Mouse (Mus musculus) heart, postnatal 36 days (tissue): Measurements from ENCODE around the gene Dcn. TPM values are rescaled to one million over a fixed set of nuclear protein-coding genes. Genes with fewer than 3 reads are reported as not detected.

ENCODE experiments used
- DNase-seq, 2 experiments: peaks; one replicate each; pipeline ENCODE4 v3.0.0; 2021 to 2022
- intact Hi-C: fragments of 180-260 bp; cut with DNase I; formaldehyde crosslinking; loops from one replicate; pipeline ENCODE4 v1.15.1; 2025
- total RNA-seq, 2 experiments: library from RNA; stranded (reverse); gene quantifications; 2 replicates each; pipeline ENCODE4 v1.2.3; 2021

The Dcn gene
- total RNA-seq: 100 to 1,000 TPM; 425 to 437 TPM

DNA sequence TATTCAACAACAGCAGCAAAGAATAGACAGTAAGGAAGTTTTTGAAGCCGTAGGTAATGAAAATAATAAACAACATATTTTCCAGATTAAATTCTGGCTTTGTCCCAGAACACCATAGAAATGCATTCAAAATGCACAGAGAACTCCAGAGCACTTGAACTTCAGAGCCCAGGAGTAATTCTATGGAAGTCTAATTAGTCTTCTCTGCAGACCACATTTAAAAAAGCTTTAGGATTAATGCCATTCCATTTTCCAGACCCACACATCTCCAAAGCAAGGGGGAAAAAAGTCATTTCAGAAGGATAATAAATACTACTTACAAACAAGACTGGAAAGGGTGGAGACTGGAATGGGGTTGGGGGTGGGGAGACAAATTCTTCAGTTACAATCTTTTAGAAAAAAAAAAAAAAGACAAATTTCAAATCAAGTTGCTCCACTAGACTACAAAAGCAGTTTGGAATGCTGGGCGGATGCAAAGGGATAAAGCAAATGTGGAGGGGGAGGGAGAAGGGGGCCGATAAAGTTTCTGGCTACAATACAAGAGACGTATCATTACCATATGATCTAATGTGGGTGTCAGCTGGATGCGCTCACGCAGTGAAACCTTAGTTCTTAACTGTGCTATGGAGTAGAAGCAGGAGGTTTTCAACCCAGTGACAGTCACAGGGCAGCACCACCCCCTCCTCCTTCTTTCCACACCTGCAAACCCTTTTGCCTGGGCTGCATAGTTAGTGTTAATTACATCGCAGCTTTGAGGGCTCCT lies at the start of gene Dcn:
Gene Dcn (plus strand): TSS at position 606 of the 763 bp plus-strand sequence.
- intact Hi-C loops: loop anchor here (5.0 to 10.0 kb wide), 2 partner anchors 52 to 94 kb away; no protein-coding TSS in a partner anchor
- peak; percentile 35 to 50 for DNase-seq

DNA sequence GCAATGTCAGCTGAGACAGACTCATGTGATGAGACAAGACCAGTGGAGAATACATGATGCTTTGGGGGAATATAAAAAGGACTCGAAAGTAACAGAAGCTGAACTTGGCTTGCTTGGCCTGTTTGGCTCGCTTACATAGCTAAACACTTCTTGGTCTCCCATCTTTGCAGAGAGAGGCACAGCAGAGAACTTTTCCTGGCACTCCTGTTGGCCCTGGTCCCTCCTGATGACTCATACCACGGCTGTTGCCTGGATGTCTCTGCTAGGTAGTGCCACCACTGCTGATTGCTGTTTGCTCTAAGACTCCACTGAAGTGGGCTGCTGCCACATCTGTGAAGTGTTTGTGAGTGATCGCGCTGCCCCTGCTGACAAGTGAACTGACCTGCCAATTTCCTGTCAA lies 42.7 kb upstream of the Dcn start:
- intact Hi-C loops: no loop called here
- peak; percentile 47 to 48 for DNase-seq

DNA sequence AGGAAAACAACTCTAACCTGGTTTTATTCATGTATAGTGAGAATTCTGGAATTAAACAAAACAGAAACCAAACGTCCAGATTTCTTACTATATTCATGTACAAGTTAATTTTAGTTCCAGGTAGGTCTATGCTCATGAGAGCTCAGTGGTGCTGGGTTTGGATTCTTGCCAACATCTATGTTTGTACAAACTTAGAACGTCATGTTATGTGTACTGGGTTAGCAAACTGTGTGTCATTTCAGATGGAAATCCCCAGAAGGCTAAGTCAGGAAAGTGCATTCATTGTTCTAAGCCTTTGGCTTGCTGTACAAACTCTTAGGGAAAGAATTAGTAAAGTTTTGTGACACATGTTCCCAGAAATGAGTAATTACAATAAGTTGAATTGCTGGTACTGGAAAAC lies 37.1 kb upstream of the Dcn start:
- intact Hi-C loops: no loop called here
- DNase-seq: no peak

- DNase-seq: no peak
- intact Hi-C loops: no loop called here
These were observed 32.9 kb upstream of the Dcn start for GRCm38 (mm10) chr10:97446486-97446885.

DNA sequence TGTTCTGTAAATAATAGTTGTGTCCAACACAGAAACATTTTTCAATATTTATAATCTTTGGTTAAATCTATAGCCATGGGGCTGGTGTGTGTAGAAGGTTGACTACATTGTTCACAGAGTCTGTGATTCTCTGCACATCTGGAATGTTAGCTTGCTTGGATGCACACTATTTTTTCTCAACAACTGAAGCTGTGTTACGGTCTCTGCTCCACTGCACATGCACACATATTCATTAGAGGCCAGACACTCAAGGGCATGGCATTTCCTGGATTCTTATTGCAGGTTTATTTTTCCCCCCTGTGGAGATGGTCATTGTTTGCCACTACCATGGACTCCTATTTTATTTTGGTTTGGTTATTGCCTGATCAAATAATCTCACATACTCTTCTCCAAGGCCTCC lies 26.5 kb upstream of the Dcn start:
- intact Hi-C loops: no loop called here
- no peak for DNase-seq

- DNase-seq: no peak
- intact Hi-C loops: no loop called here
These were observed 25.9 kb upstream of the Dcn start for GRCm38 (mm10) chr10:97453529-97453928.

DNA sequence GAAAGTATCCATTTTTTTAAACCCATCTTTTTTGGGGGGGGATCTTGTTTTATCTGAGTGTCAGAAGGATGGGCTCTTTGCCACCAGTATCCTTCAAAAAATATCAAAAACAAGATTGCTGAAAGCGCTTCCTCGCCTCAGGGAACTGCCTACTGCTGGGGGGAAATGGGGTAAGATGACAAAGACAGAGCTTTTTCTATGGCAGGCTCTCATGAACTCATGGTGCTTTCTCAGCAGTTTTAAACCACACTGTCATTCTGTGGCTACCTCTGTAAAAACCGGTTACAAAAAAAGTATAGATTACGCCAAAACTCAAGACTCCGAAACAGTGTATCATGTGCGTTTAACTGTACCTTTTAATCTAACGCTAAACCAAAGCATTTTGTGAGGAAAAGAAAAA lies 22.4 kb upstream of the Dcn start:
- intact Hi-C loops: no loop called here
- no peak for DNase-seq

GRCm38 (mm10) chr10:97466818-97467217 lies 12.6 kb upstream of the Dcn start:
- intact Hi-C loops: no loop called here
- DNase-seq: no peak

DNA sequence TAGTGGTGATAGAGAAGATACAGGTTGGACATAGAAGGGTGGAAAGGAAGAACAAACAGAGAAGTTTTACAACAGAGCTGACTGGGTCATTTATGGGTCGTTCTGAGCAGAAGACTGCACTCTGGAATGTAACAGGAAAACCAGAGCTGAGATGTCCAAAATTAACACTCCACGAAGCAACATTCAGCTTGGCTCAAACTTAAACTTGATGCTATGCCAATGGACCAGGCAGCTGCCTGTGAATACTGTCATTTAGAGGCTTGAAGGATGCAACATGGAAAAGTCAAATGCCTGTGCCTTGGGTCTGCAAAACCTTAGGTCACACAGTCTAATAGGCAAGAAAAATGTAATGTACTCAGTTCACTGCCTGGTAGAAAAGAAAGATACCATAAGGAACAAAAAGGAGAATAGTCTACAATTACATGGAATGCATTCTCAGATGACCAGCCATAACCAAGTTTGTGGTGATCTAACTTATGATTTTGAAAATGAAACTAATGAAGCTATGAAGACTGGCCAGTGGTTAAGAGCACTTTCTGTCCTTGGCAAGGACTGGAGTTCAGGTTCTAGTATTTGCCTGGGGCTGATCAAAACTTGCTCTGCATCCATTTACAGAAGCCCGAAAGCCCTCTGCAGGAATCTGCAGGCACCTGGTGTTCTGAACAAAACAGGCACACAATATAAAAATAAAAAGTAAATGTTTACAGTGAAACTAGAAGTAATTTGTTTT lies 9.8 kb upstream of the Dcn start:
- intact Hi-C loops: loop anchor here (10.0 kb wide), 1 partner anchor 85 kb away; no protein-coding TSS in a partner anchor
- DNase-seq: peak; percentile 26 to 50

- no peak for DNase-seq
- intact Hi-C loops: loop anchor here (5.0 to 10.0 kb wide), 2 partner anchors 48 to 91 kb away; no protein-coding TSS in a partner anchor
These were observed 3.9 kb upstream of the Dcn start for GRCm38 (mm10) chr10:97475460-97475859.

DNA sequence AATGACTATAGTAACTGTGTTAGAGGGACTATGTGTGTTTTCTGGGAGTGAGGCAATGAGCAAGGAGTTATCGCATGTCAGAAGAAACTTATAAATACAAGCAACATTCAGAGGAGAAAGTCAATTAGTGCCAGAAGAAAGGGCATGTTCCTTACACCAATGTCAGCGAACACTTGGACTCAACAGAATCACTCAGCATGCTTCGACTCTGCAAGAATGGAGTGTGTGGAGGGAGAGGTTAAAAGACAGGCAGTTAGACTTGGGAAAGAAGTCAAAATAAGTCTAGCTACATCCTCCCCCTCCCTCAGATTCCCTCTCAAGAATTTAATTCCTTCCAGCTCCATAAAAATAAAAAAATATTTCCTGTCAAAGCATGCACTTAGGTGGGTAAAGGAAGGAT lies 1.1 kb upstream of the Dcn start:
- intact Hi-C loops: loop anchor here (5.0 to 10.0 kb wide), 2 partner anchors 51 to 93 kb away; no protein-coding TSS in a partner anchor
- no peak for DNase-seq

DNA sequence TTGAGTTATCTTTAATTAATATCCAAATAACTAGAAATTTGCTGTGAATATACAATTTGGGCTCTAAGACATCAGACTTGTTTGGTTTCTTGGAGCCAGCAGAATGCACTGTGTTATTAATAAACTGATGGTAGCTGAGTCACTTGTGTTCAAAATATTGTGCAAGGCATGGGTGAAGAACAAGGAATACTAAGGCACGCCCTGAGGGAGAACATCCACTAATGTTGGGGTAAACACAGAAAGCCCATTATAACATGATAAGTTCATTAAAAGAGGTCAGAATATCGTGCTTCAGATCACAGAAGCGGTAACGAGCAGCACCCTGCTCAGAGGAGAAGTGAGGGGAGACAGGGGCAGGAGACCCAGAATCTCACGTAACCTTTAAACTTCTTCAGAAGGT lies 2.7 kb downstream of the Dcn start:
- intact Hi-C loops: loop anchor here (2.0 to 5.0 kb wide), 3 partner anchors 85 to 185 kb away; no protein-coding TSS in a partner anchor
- DNase-seq: no peak

DNA sequence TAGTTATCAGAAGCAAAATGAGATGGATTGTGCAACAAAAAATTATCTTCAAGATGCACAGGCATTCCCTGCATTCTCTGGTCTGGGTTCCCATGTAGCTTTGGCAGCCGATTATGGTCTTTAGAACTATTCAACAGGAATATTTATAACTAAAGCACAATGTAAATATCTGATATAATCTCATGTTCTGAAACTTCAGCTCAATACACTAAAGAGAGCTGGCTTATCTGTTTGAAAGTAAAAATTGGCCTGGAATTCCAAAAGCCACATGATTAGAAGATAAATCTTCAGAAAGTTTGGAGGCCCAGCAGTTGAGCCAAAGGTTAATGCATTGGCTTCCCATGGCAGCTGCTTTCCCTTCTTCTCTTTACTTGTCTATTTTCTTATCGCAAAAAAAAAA lies 4.6 kb downstream of the Dcn start:
- intact Hi-C loops: loop anchor here (5.0 kb wide), 2 partner anchors 103 to 183 kb away; no protein-coding TSS in a partner anchor
- DNase-seq: no peak

GRCm38 (mm10) chr10:97485151-97485550 lies 5.7 kb downstream of the Dcn start:
- intact Hi-C loops: no loop called here

DNA sequence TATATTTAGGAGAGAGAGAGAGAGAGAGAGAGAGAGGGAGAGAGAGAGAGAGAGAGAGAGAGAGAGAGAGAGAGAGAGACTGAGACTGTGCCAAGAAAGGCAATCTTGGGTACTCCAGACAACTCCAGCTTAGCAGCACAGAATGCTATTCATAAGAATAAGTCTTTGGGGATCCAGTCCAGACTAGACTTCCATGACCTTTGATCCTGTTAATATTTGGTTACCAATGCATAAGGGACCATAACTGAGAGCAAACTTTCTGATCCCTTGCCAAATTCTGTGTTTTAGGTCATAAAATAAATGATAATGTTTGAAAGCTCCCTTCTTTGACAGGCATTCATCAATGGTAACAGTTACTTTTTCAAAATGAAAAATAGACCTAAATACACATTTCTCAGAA lies 6.7 kb downstream of the Dcn start:
- intact Hi-C loops: no loop called here
- DNase-seq: no peak

More at GRCm38 (mm10) chr10:97485151-97485550, 5.7 kb downstream of the Dcn start:
- no peak for DNase-seq

DNA sequence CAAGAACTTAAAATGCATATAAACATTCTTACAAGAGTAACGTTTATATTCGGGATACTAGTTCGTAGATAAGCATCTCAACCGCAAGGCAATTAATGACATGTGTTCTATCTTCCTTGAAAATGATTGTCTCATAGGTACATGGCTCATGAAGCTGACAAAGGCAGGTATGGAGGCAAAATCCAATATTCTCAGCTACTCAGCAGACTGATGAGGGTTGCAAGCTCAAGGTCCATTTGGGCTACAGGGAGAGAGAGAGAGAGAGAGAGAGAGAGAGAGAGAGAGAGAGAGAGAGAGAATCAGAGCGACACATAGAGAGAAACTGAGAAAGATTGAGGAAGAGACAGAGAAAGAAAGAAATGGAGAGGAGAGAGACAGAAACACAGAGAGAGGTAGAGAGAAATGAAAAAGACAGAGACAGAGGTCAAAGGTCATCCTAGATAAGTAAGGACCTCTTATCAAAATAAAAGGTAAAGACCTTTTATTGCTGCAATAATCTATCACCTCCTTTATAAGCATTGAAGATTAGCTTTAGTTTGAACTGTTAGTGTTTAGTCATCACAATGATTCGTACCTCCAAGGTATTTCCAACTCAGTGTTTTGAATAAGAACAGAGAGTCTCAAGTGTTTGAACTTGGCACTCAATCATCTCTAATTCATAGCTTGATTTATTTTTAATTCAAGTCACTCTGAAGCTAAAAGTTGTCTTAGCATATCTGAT lies 8.0 kb downstream of the Dcn start:
- intact Hi-C loops: no loop called here

GRCm38 (mm10) chr10:97492367-97492980 lies 13.1 kb downstream of the Dcn start:
- intact Hi-C loops: no loop called here

More for the DNA sequence above, 8.0 kb downstream of the Dcn start:
- DNase-seq: no peak

DNA sequence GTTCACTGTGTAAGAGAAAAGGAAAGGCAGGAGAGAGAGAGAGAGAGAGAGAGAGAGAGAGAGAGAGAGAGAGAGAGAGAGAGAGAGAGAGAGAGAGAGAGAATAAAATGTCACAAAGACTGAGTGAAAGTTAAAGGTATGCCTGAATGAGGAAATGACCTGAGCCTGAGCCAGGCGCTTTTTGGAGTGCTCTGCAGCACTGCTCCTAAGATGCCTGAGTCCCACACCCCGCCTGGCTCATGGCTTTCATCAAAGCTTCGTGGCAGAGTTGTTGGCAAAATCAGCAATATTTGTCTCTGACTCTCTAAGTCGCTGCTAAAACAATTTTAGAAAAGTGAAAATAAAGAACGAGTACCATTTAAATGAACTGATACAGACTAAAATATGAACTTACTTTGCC lies 18.2 kb downstream of the Dcn start:
- intact Hi-C loops: no loop called here
- DNase-seq: no peak

More at GRCm38 (mm10) chr10:97492367-97492980, 13.1 kb downstream of the Dcn start:
- no peak for DNase-seq

GRCm38 (mm10) chr10:97523366-97523765 lies 44.0 kb downstream of the Dcn start:
- intact Hi-C loops: no loop called here
- no peak for DNase-seq

DNA sequence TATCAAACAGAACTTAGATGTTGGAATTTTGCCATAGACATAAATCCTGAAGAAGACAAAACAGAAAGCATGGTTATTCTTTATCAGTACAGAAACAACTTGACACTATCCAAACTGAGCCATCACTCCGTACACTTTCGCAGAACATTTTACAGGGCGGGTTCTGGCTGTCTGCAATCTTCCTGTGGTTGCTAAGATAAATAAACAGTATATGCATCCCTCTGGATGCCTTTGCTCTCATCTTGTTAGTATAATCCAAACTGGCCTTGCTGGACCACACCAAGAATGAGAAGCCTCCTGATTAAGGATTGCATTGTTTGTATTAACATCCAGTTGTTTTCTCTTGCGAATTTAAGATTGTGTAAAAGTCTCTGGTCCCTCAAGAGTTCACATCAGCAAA lies 56.3 kb downstream of the Dcn start:
- no peak for DNase-seq
- intact Hi-C loops: no loop called here
